Mouse (Mus musculus): ENCODE data around the gene Flywch2. TPM values are rescaled to one million over a fixed set of nuclear protein-coding genes. Genes with fewer than 3 reads are reported as not detected.

Gene Flywch2
- polyA plus RNA-seq (2016; fragmentation: Nextera tagmentation; extraction: Ambion mirVana) = 33.6 and 37.2 TPM in 2 replicates

- H3K4me1 ChIP-seq = peaks cover 22% of the 10 kb centered on the region
- H3K9ac ChIP-seq (replicated peaks) = peak within 1 kb of the TSS; percentile 69
These were observed at the start of gene Flywch2 for GRCm38 (mm10) chr17:23785561-23786471. Flywch2 (minus strand) TSS chr17:23786081.

DNA sequence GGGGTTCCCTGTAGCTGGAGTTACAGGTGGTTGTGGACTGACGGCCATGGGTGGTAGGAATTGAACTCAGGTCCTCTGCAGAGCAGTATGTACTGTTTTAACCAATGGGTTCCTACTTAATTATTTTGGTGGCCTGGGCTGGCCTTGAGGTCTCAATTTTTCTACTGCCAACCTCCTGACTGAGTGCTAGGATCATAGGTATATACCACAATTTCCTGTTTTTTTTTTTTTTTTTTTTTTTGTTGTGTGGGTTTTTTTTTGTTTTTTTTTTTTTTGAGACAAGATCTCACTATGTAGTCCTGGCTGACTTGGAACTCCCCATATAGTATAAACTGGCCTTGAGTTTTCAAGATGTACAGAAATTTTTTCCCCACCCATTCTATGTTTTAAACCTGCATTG, 45.3 kb upstream of the Flywch2 start:
- Histone ChIP-seq H3K4me1 (peaks cover 14% of the 10 kb centered on the region), H3K36me3 (peaks cover 12% of the 10 kb centered on the region), H3K27ac (replicated peaks) (no peak overlapping the region), H3K9me3 (no peaks in the 10 kb centered on the region), H3K9ac (replicated peaks) (no peak overlapping the region), H3K27me3 (peaks cover 46% of the 10 kb centered on the region), H3K4me2 (replicated peaks) (no peak overlapping the region), H3K4me3 (no peak overlapping the region)
- WGBS = 96% methylated on average over 1 of the region's 1 CpGs
- ATAC-seq (ENCODE audit: low FRiP score, low read depth) = no peak

More at GRCm38 (mm10) chr17:23785561-23786471, at the start of gene Flywch2:
- H3K9me3 ChIP-seq = no peaks in the 10 kb centered on the region
- H3K4me2 ChIP-seq (replicated peaks) = peak within 1 kb of the TSS; percentile 68
- H3K27ac ChIP-seq (replicated peaks) = peak within 1 kb of the TSS; percentile 71
- no peaks in the 10 kb centered on the region for H3K36me3 ChIP-seq
- WGBS = 4% methylated on average over 43 of the region's 43 CpGs
- peak within 1 kb of the TSS; percentile 59 for H3K4me3 ChIP-seq
- peak; percentile 73 for ATAC-seq (ENCODE audit: low FRiP score, low read depth)
- H3K27me3 ChIP-seq = no peaks in the 10 kb centered on the region

DNA sequence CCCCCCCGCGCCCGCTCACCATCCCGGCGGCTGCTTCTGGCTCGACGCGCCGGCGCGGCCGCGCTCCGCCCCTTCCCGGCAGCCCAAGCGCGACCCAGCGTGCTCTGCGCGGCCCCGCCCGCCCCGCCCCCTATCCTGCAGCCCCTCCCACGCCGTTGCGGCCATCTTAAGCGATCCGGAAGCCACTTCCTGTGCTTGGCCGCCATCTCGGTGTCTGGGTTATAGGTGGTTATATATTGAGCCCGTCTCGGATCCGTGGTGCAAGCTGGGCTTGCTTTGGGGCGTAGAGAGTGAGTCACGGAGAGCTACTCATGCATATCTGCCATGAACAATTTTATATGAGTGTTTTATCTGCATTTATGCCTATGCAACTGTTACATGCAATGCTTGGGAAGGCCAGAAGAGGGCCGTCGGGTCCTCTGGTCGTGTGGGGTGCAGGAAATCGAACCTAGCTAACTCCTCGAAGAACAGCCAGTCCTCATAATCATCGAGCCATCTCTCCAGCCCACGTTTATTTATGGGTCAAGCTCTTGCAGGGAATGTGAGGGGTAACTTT, 43.3 kb upstream of the Flywch2 start, which contains the start of gene Elob:
Elob (minus strand) TSS at position 73 of the 556 bp plus-strand sequence.
- Histone ChIP-seq H3K4me2 (replicated peaks) (peak within 1 kb of the TSS; percentile 83), H3K4me3 (peak within 1 kb of the TSS; percentile 82), H3K27me3 (peaks cover 31% of the 10 kb centered on the region), H3K36me3 (peaks cover 32% of the 10 kb centered on the region), H3K27ac (replicated peaks) (peak within 1 kb of the TSS; percentile 95), H3K9ac (replicated peaks) (peak within 1 kb of the TSS; percentile 81), H3K9me3 (no peaks in the 10 kb centered on the region), H3K4me1 (peaks cover 14% of the 10 kb centered on the region)
- under 1% methylated on average over 38 of the region's 42 CpGs for WGBS
- peak; percentile 96 for ATAC-seq (ENCODE audit: low FRiP score, low read depth)

DNA sequence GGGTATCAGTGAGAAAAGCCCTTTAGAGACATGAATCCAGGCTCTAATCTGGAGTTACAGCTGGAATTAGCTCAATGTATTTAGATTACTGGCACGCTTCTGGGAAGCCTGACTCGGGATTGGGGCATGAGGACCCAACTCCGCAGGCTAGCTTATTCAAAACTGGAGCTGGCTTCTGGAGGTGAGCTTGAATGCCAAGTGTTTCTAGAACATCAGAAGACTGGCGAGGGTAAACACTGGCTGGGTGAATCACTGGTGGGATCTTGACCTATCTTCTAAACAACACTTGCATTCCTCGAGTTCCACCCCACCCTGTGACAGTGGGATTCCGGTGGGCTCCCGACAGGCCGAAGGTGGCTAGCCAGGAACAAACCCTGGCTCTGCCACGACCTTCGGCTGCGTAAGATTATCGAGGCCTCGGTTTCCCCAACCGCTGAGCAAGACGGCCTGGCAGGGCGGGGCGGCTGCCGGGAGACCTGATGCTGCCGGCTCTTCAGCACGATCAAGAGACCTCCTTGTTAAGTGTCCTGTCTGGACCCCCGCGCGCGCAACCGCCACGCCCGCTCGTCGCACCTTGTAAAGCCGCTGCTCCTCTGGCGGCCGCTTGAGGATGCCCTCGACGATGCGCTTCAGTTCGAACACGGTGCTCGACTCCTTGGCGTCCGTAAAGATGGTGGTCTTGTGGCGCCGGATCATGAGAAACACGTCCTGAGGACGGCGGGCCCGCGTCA, 42.6 kb upstream of the Flywch2 start:
- H3K4me2 ChIP-seq (replicated peaks) = peak overlapping the region; percentile 83
- H3K27me3 ChIP-seq = peaks cover 24% of the 10 kb centered on the region
- H3K4me3 ChIP-seq = peak overlapping the region; percentile 82
- under 1% methylated on average over 47 of the region's 47 CpGs for WGBS
- H3K9me3 ChIP-seq = no peaks in the 10 kb centered on the region
- peak overlapping the region; percentile 95 for H3K27ac ChIP-seq (replicated peaks)
- H3K9ac ChIP-seq (replicated peaks) = peak overlapping the region; percentile 81
- peak; percentile 77 for ATAC-seq (ENCODE audit: low FRiP score, low read depth)
- peaks cover 39% of the 10 kb centered on the region for H3K36me3 ChIP-seq
- peaks cover 14% of the 10 kb centered on the region for H3K4me1 ChIP-seq

GRCm38 (mm10) chr17:23825591-23825990, 39.7 kb upstream of the Flywch2 start:
- WGBS = 86% methylated on average over 4 of the region's 4 CpGs
- Histone ChIP-seq H3K4me3 (no peak overlapping the region), H3K9me3 (no peaks in the 10 kb centered on the region), H3K9ac (replicated peaks) (no peak overlapping the region), H3K27me3 (peaks cover under 1% of the 10 kb centered on the region; the same call in 1 of the 2 replicates), H3K27ac (replicated peaks) (no peak overlapping the region), H3K4me2 (replicated peaks) (no peak overlapping the region), H3K4me1 (peaks cover 14% of the 10 kb centered on the region), H3K36me3 (peaks cover 67% of the 10 kb centered on the region)
- no peak for ATAC-seq (ENCODE audit: low FRiP score, low read depth)

DNA sequence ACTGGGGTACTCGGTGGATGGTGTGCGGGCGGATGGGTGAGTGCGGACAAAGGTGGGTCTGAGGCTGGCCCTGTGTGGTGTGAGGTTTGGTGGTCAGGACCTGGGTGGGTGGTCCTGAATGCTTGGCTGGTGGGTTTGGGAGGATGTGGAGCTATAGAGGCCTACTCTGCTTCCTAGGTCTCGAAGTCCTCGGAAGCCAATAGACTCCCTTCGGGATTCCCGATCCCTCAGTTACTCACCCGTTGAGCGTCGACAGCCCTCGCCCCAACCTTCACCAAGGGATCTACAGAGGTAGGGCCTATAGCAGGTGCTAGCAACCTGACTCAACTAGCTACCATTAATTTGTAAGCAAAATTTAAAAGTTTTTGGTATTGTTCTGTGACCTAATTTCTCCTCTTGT, 37.7 kb upstream of the Flywch2 start:
- Histone ChIP-seq H3K4me1 (peaks cover 14% of the 10 kb centered on the region), H3K9me3 (peaks cover 7% of the 10 kb centered on the region; the same call in 1 of the 2 replicates), H3K36me3 (peaks cover 87% of the 10 kb centered on the region), H3K4me2 (replicated peaks) (no peak overlapping the region), H3K4me3 (no peak overlapping the region), H3K27ac (replicated peaks) (no peak overlapping the region), H3K9ac (replicated peaks) (no peak overlapping the region), H3K27me3 (no peaks in the 10 kb centered on the region)
- 96% methylated on average over 12 of the region's 12 CpGs for WGBS
- no peak for ATAC-seq (ENCODE audit: low FRiP score, low read depth)

GRCm38 (mm10) chr17:23823018-23823417, 37.1 kb upstream of the Flywch2 start:
- no peak for ATAC-seq (ENCODE audit: low FRiP score, low read depth)
- no peak overlapping the region for H3K9ac ChIP-seq (replicated peaks)
- H3K36me3 ChIP-seq = peaks cover 93% of the 10 kb centered on the region
- H3K9me3 ChIP-seq = peaks cover 13% of the 10 kb centered on the region
- no peak overlapping the region for H3K4me2 ChIP-seq (replicated peaks)
- no peaks in the 10 kb centered on the region for H3K27me3 ChIP-seq
- H3K27ac ChIP-seq (replicated peaks) = no peak overlapping the region
- H3K4me3 ChIP-seq = no peak overlapping the region
- H3K4me1 ChIP-seq = peaks cover 11% of the 10 kb centered on the region
- 83% methylated on average over 16 of the region's 16 CpGs for WGBS

DNA sequence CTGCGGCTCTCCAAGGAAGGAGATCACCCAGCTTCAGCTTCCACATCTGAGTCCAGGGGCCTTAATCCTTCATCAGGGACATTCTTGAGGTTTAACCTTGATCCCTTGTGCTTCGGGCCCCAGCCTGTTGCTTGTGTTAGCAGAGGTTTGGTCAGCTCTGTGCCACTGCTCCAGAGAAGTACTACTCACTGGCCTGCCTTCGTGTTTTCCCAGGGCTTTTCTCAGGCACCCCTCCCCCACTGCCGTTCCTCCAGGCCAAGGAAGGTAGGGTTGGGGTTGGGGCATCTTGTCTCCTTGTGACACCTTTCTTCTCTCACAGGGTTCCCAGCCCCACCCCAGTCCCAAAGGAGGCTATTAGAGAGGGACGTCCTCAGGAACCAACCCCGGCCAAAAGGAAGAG, 36.2 kb upstream of the Flywch2 start:
- no peak for ATAC-seq (ENCODE audit: low FRiP score, low read depth)
- Histone ChIP-seq H3K4me3 (no peak overlapping the region), H3K4me1 (peaks cover 3% of the 10 kb centered on the region), H3K4me2 (replicated peaks) (no peak overlapping the region), H3K27me3 (no peaks in the 10 kb centered on the region), H3K9me3 (peaks cover 14% of the 10 kb centered on the region), H3K27ac (replicated peaks) (no peak overlapping the region), H3K36me3 (peaks cover 99% of the 10 kb centered on the region), H3K9ac (replicated peaks) (no peak overlapping the region)
- 81% methylated on average over 6 of the region's 6 CpGs for WGBS

GRCm38 (mm10) chr17:23820731-23821130, 34.9 kb upstream of the Flywch2 start:
- Histone ChIP-seq H3K36me3 (peaks cover 99% of the 10 kb centered on the region), H3K27me3 (no peaks in the 10 kb centered on the region), H3K4me2 (replicated peaks) (no peak overlapping the region), H3K4me3 (no peak overlapping the region), H3K9ac (replicated peaks) (no peak overlapping the region), H3K27ac (replicated peaks) (no peak overlapping the region), H3K9me3 (peaks cover 18% of the 10 kb centered on the region), H3K4me1 (no peaks in the 10 kb centered on the region)
- no peak for ATAC-seq (ENCODE audit: low FRiP score, low read depth)
- 97% methylated on average over 5 of the region's 5 CpGs for WGBS

DNA sequence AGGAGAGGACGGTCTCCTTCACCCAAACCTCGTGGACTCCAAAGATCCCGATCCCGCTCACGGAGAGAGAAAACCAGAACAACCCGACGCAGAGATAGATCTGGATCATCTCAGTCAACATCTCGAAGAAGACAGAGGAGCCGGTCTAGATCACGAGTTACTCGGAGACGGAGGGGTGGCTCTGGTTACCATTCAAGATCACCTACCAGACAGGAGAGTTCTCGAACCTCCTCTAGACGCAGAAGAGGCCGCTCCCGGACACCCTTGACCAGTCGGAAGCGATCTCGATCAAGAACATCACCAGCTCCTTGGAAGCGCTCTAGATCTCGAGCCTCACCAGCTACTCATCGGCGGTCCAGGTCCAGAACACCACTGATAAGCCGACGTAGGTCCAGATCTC, 33.4 kb upstream of the Flywch2 start:
- ATAC-seq (ENCODE audit: low FRiP score, low read depth) = no peak
- 98% methylated on average over 25 of the region's 25 CpGs for WGBS
- Histone ChIP-seq H3K27me3 (no peaks in the 10 kb centered on the region), H3K9me3 (peaks cover 24% of the 10 kb centered on the region), H3K4me1 (no peaks in the 10 kb centered on the region), H3K4me2 (replicated peaks) (no peak overlapping the region), H3K27ac (replicated peaks) (no peak overlapping the region), H3K36me3 (peaks cover 99% of the 10 kb centered on the region), H3K4me3 (no peak overlapping the region), H3K9ac (replicated peaks) (no peak overlapping the region)

DNA sequence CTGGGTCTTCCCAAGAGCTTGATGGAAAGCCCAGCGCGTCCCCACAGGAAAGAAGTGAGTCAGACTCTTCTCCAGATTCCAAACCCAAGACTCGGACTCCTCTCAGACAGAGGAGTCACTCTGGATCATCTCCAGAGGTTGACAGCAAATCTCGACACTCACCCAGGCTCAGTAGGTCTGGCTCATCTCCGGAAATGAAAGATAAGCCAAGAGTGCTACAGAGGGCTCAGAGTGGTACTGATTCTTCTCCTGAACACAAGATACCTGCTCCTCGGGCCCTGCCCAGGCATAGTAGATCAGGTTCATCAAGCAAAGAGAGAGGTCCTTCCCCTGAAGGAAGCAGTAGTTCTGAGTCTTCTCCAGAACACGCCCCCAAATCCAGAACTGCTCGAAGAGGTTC, 32.7 kb upstream of the Flywch2 start:
- Histone ChIP-seq H3K4me2 (replicated peaks) (no peak overlapping the region), H3K36me3 (peaks cover 100% of the 10 kb centered on the region), H3K9ac (replicated peaks) (no peak overlapping the region), H3K27ac (replicated peaks) (no peak overlapping the region), H3K4me1 (no peaks in the 10 kb centered on the region), H3K27me3 (no peaks in the 10 kb centered on the region), H3K9me3 (peaks cover 24% of the 10 kb centered on the region), H3K4me3 (no peak overlapping the region)
- no peak for ATAC-seq (ENCODE audit: low FRiP score, low read depth)
- 96% methylated on average over 8 of the region's 8 CpGs for WGBS

- Histone ChIP-seq H3K4me1 (no peaks in the 10 kb centered on the region), H3K27ac (replicated peaks) (no peak overlapping the region), H3K4me3 (no peak overlapping the region), H3K9me3 (peaks cover 24% of the 10 kb centered on the region), H3K27me3 (no peaks in the 10 kb centered on the region), H3K36me3 (peaks cover 96% of the 10 kb centered on the region), H3K4me2 (replicated peaks) (no peak overlapping the region), H3K9ac (replicated peaks) (no peak overlapping the region)
- WGBS = 96% methylated on average over 16 of the region's 16 CpGs
- no peak for ATAC-seq (ENCODE audit: low FRiP score, low read depth)
These were observed 29.8 kb upstream of the Flywch2 start for GRCm38 (mm10) chr17:23815641-23816040.

Measured in midbrain, embryonic 12.5 days (tissue).